Comparison of ENCODE assay signal across 8 mouse cellular contexts in the genomic region with DNA sequence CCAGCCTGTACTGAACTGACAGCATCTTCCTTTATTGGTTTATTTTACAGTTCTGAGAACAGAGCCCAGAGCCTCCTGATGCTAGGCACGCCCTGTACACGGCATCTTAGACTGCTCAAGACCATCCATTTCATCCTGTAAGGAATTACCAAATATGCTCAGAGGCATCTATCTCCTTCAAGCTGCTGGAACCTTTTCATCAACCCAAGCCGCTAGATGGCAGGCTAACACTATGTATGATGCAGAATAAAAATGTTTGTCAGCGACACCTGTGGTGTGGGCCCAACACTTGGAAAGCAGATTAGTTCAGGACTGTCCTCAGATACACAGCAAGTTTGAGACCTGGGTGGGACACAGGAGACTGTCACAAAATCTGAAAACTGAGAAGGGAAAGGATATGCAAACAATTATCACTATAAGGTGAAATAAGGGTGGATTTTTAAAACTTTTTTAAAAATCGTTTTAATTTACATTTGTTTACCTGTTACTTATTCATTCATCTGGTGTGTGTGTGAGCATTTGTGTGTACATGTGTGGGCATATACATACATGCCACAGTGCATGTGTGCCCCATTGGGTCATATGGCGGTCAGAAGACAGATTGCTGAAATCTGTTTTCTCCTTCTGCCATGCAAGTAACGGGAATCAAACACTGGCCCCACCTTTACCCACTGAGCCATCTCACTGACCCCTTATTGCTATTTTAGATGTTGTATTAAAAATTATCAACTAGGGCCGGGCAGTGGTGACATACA. TPM values are rescaled to one million over a fixed set of nuclear protein-coding genes. Genes with fewer than 3 reads are reported as not detected.
DNase-seq lines count a peak whose midpoint lies in the region; ATAC-seq and TF ChIP-seq lines count a peak whose summit lies in the region.

No protein-coding gene starts in this region.

- no peak overlapping the region for H3K9ac ChIP-seq in liver, embryonic 12.5 days
- no peak overlapping the region for H3K9ac ChIP-seq in midbrain, embryonic 15.5 days

- no peaks in the 10 kb centered on the region for H3K36me3 ChIP-seq in liver, embryonic 12.5 days
- no peaks in the 10 kb centered on the region for H3K36me3 ChIP-seq in midbrain, embryonic 15.5 days (replicated peaks)

- no peak for TF ChIP-seq POLR2A in cerebellum, adult 2 months (IDR thresholded peaks at IDR 0.05; ENCODE audit: borderline replicate concordance, insufficient read depth, low read length)

- ATAC-seq in liver, embryonic 12.5 days, result no peak
- ATAC-seq in inflammation-experienced regulatory T-cells, adult 6 months, result peak; percentile 97
- ATAC-seq in midbrain, embryonic 15.5 days (replicated peaks), result peak; percentile 81

- no peak overlapping the region for H3K4me2 ChIP-seq in liver, embryonic 12.5 days
- no peak overlapping the region for H3K4me2 ChIP-seq in midbrain, embryonic 15.5 days

- no peaks in the 10 kb centered on the region for H3K4me1 ChIP-seq in liver, embryonic 12.5 days
- no peaks in the 10 kb centered on the region for H3K4me1 ChIP-seq in cerebellum, adult 2 months (ENCODE audit: control insufficient read depth, insufficient read depth, low read length)
- H3K4me1 ChIP-seq in midbrain, embryonic 15.5 days, result no peaks in the 10 kb centered on the region

- intact Hi-C loops in left cerebral cortex, postnatal 14 days (cut with DNase I), result loop anchor here (2.0 kb wide), 1 partner anchor 36 kb away; no protein-coding TSS in a partner anchor

- H3K27ac ChIP-seq in liver, embryonic 12.5 days, result no peak overlapping the region
- H3K27ac ChIP-seq in cerebellum, adult 2 months (ENCODE audit: insufficient read depth, low read length), result no peak overlapping the region
- no peak overlapping the region for H3K27ac ChIP-seq in midbrain, embryonic 15.5 days

- H3K4me3 ChIP-seq in liver, embryonic 12.5 days, result no peak overlapping the region
- H3K4me3 ChIP-seq in cerebellum, adult 2 months (replicated peaks; ENCODE audit: insufficient read depth, low read depth, low read length), result no peak overlapping the region
- H3K4me3 ChIP-seq in midbrain, embryonic 15.5 days, result no peak overlapping the region

- WGBS in liver, embryonic 12.5 days (ENCODE audit: insufficient replicate concordance), result 37% methylated on average over 8 of the region's 8 CpGs
- 46% methylated on average over 8 of the region's 8 CpGs for WGBS in cerebellum, adult 2 months
- 51% methylated on average over 8 of the region's 8 CpGs for WGBS in midbrain, embryonic 15.5 days

- no peaks in the 10 kb centered on the region for H3K27me3 ChIP-seq in liver, embryonic 12.5 days (replicated peaks)
- no peaks in the 10 kb centered on the region for H3K27me3 ChIP-seq in cerebellum, adult 2 months (ENCODE audit: control insufficient read depth, insufficient read depth, low read length)
- no peaks in the 10 kb centered on the region for H3K27me3 ChIP-seq in midbrain, embryonic 15.5 days (replicated peaks)

- peak; percentile 83 for TF ChIP-seq CTCF in cerebellum, adult 2 months (IDR thresholded peaks at IDR 0.05; ENCODE audit: borderline replicate concordance, insufficient read depth, low read depth, low read length)

- DNase-seq in liver, result peak; percentile 62
- peak; percentile 69 to 75 for DNase-seq in cerebellum, adult 2 months
- peak; percentile 27 to 69 for DNase-seq in frontal cortex, postnatal 10 days (ENCODE audit: low spot score in 2 of 2)
- DNase-seq in left cerebral cortex, postnatal 14 days (ENCODE audit: low spot score in 2 of 2), result peak; percentile 83 to 86
- peak; percentile 18 to 68 for DNase-seq in spleen, adult 18-20 months

- no peaks in the 10 kb centered on the region for H3K9me3 ChIP-seq in liver, embryonic 12.5 days (replicated peaks)
- H3K9me3 ChIP-seq in midbrain, embryonic 15.5 days, result no peaks in the 10 kb centered on the region

RNA-seq across cellular contexts. Expression of gene Cryl1, which starts 25.8 kb away (rescaled TPM):
- 7.2 and 7.3 TPM in 2 replicates for polyA plus RNA-seq in liver, embryonic 12.5 days (2016; fragmentation: Nextera tagmentation; extraction: Ambion mirVana)
- 21.0 and 26.0 TPM in 2 replicates for polyA plus RNA-seq in cerebellum, adult 2 months (2012; rRNA removed)
- polyA plus RNA-seq in inflammation-experienced regulatory T-cells, adult 6 months (2017; shearing (Covaris generic)), result 10 to 100 TPM; 14.0 to 26.1 (median 18.7) TPM
- total RNA-seq in left cerebral cortex, postnatal 14 days (2021), result 10 to 100 TPM; 21.4 to 22.8 TPM
- 9.2 and 13.4 TPM in 2 replicates for polyA plus RNA-seq in midbrain, embryonic 15.5 days (2015; fragmentation: Nextera tagmentation; extraction: Ambion mirVana)

RNA-seq across cellular contexts. Expression of gene Ift88, which starts 51.3 kb away (rescaled TPM):
- 2.4 and 2.6 TPM in 2 replicates for polyA plus RNA-seq in liver, embryonic 12.5 days (2016; fragmentation: Nextera tagmentation; extraction: Ambion mirVana)
- polyA plus RNA-seq in cerebellum, adult 2 months (2012; rRNA removed), result 15.2 and 15.4 TPM in 2 replicates
- polyA plus RNA-seq in inflammation-experienced regulatory T-cells, adult 6 months (2017; shearing (Covaris generic)), result 1 to 10 TPM; 2.0 to 4.1 (median 3.8) TPM
- 10 to 100 TPM; 16.9 to 17.7 TPM for total RNA-seq in left cerebral cortex, postnatal 14 days (2021)
- 20.6 and 21.6 TPM in 2 replicates for polyA plus RNA-seq in midbrain, embryonic 15.5 days (2015; fragmentation: Nextera tagmentation; extraction: Ambion mirVana)
